Mouse (Mus musculus): ENCODE measurements around the gene Cdc37. TPM values are rescaled to one million over a fixed set of nuclear protein-coding genes. Genes with fewer than 3 reads are reported as not detected.

The Cdc37 gene
- polyA plus RNA-seq, 1 experiment from 2014 or later, result 256 TPM

DNA sequence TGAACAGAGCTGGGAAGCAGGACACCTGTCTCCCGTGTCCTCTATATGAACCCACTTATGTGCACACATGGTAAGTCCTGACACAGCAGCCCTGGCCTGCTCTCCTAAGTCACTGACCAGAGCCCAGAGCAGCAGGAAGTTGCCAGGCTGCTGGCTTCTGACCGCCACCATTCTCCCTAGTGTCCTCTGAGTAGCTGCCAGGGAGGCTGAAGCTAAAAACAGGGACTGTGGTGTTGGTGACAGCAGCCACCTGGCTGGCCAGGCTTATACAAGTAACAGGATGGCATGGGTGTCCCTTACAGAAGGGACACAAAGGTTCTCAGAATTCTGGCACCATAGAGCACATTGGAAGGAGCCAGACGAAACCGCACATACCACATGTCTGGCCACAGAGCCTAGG lies 4.4 kb downstream of the Cdc37 start:
- no peaks in the 10 kb centered on the region for H3K9me3 ChIP-seq (replicated peaks; ENCODE audit: low read length)
- ATAC-seq (replicated peaks; ENCODE audit: low FRiP score, low read depth) (no peak), DNase-seq (ENCODE audit: low spot score) (no peak)
- H3K27me3 ChIP-seq (ENCODE audit: insufficient read depth, low read length), result no peaks in the 10 kb centered on the region
- TF ChIP-seq CTCF (IDR thresholded peaks at IDR 0.05; ENCODE audit: low read depth), result no peak
- peaks cover 16% of the 10 kb centered on the region; the same call in 1 of the 2 replicates for H3K4me1 ChIP-seq (replicated peaks; ENCODE audit: insufficient read depth, low read length)
- H3K4me3 ChIP-seq (replicated peaks; ENCODE audit: low read depth, low read length), result no peak overlapping the region
- 88% methylated on average over 4 of the region's 4 CpGs for WGBS
- no peak overlapping the region for H3K4me2 ChIP-seq (ENCODE audit: low read length)
- H3K36me3 ChIP-seq (ENCODE audit: insufficient read depth, low read length), result peaks cover 44% of the 10 kb centered on the region
- no peak overlapping the region for H3K9ac ChIP-seq (ENCODE audit: low read depth, low read length)
- H3K27ac ChIP-seq, result no peak overlapping the region

DNA sequence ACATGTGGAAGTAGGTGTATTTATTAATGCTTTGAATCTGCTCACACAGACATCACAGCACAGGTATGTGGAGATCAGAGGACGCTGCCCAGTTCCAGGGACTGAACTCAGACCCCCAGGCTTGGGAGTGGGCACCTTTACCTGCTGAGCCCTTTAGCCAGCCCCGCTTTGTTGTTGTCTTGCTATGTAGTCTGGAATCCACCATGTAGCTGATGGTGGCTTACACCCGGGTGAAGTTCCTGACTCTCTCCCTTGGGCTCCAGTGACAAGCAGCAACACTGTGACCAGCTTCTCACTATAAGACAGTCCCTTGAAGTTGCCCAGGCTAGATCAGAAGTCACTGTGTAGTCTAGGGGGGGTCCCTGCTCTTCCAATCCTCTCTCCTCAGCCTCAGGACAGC lies 5.4 kb downstream of the Cdc37 start:
- WGBS, result 97% methylated on average over 3 of the region's 3 CpGs
- Histone ChIP-seq H3K36me3 (ENCODE audit: insufficient read depth, low read length) (peaks cover 55% of the 10 kb centered on the region), H3K9ac (ENCODE audit: low read depth, low read length) (no peak overlapping the region)

DNA sequence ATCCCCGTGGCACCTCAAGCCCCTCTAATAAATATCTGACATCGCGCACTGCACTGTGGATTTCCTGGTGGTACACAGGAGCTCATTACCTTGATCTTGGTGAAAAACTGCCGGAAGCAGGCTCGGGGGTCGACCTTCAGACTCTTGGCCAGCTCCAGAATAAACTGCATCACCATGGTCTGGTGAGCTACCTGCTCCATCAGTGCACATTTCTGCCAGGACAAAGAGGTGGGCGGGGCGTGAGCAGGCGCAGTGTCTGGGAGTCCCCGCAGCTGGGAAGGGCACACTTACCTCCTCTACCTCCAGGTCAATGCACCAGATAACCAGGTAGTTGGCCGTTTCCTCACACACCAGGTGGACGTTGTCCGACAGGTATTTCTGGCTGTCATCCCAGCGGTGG lies 7.9 kb downstream of the Cdc37 start:
- H3K9ac ChIP-seq (ENCODE audit: low read depth, low read length), result no peak overlapping the region
- H3K36me3 ChIP-seq (ENCODE audit: insufficient read depth, low read length), result peaks cover 59% of the 10 kb centered on the region
- H3K27ac ChIP-seq, result no peak overlapping the region
- H3K27me3 ChIP-seq (ENCODE audit: insufficient read depth, low read length), result no peaks in the 10 kb centered on the region
- H3K9me3 ChIP-seq (replicated peaks; ENCODE audit: low read length), result no peaks in the 10 kb centered on the region
- 89% methylated on average over 14 of the region's 14 CpGs for WGBS
- ATAC-seq (replicated peaks; ENCODE audit: low FRiP score, low read depth) (no peak), DNase-seq (ENCODE audit: low spot score) (no peak)
- no peak for TF ChIP-seq CTCF (IDR thresholded peaks at IDR 0.05; ENCODE audit: low read depth)
- no peak overlapping the region for H3K4me3 ChIP-seq (replicated peaks; ENCODE audit: low read depth, low read length)
- H3K4me1 ChIP-seq (replicated peaks; ENCODE audit: insufficient read depth, low read length), result peaks cover 6% of the 10 kb centered on the region; the same call in 1 of the 2 replicates
- H3K4me2 ChIP-seq (ENCODE audit: low read length), result no peak overlapping the region

More for the DNA sequence above, 5.4 kb downstream of the Cdc37 start:
- Histone ChIP-seq H3K27ac (no peak overlapping the region), H3K4me2 (ENCODE audit: low read length) (no peak overlapping the region), H3K4me3 (replicated peaks; ENCODE audit: low read depth, low read length) (no peak overlapping the region), H3K9me3 (replicated peaks; ENCODE audit: low read length) (no peaks in the 10 kb centered on the region), H3K4me1 (replicated peaks; ENCODE audit: insufficient read depth, low read length) (peaks cover 16% of the 10 kb centered on the region; the same call in 1 of the 2 replicates), H3K27me3 (ENCODE audit: insufficient read depth, low read length) (no peaks in the 10 kb centered on the region)
- TF ChIP-seq CTCF (IDR thresholded peaks at IDR 0.05; ENCODE audit: low read depth), result no peak
- DNase-seq (ENCODE audit: low spot score), result no peak
- ATAC-seq (replicated peaks; ENCODE audit: low FRiP score, low read depth), result no peak

DNA sequence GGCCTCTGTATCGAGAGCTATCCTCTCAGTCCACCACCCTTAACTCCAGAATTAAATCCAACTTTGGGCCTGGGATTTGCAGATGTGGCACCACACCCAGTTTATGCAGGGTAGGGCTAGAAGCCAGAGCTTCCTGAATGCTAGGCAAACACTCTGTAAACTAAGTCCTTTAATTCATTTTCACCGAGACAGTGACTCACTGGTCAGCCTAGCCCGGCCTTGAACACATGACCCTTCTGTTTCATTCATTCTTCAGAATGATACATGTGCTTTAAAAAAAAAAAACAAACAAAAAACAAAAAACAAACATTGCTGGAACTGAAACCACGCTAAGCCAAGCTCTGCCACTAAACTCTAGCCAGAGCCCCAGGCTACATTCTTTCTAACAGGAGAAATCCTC lies 11.4 kb downstream of the Cdc37 start:
- 72% methylated on average over 4 of the region's 4 CpGs for WGBS
- no peaks in the 10 kb centered on the region for H3K27me3 ChIP-seq (ENCODE audit: insufficient read depth, low read length)
- H3K9ac ChIP-seq (ENCODE audit: low read depth, low read length), result no peak overlapping the region
- no peak overlapping the region for H3K27ac ChIP-seq
- DNase-seq (ENCODE audit: low spot score) (no peak), ATAC-seq (replicated peaks; ENCODE audit: low FRiP score, low read depth) (no peak)
- peaks cover 44% of the 10 kb centered on the region for H3K36me3 ChIP-seq (ENCODE audit: insufficient read depth, low read length)
- no peak overlapping the region for H3K4me3 ChIP-seq (replicated peaks; ENCODE audit: low read depth, low read length)
- no peak for TF ChIP-seq CTCF (IDR thresholded peaks at IDR 0.05; ENCODE audit: low read depth)
- no peaks in the 10 kb centered on the region for H3K9me3 ChIP-seq (replicated peaks; ENCODE audit: low read length)
- H3K4me2 ChIP-seq (ENCODE audit: low read length), result no peak overlapping the region
- no peaks in the 10 kb centered on the region for H3K4me1 ChIP-seq (replicated peaks; ENCODE audit: insufficient read depth, low read length)

DNA sequence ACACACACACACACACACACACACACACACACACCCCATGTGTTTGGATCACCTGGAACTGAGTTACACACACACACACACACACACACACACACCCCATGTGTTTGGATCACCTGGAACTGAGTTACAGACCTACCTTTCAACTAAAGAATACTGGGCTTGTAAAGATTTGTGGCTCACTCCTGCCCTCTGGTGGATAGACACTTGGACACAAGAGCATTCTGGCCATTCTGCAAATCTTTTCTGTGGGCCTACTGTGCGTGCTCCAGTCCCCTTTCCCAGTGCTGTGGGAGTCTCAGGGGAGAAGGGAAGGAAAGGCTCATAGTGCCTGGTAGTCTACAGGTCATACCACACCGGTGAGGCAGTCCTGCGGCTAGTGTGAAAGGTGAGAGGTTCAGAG lies 12.6 kb downstream of the Cdc37 start:
- peak; percentile 83 for TF ChIP-seq CTCF (IDR thresholded peaks at IDR 0.05; ENCODE audit: low read depth)
- Histone ChIP-seq H3K27ac (no peak overlapping the region), H3K9ac (ENCODE audit: low read depth, low read length) (no peak overlapping the region), H3K4me1 (replicated peaks; ENCODE audit: insufficient read depth, low read length) (no peaks in the 10 kb centered on the region), H3K9me3 (replicated peaks; ENCODE audit: low read length) (no peaks in the 10 kb centered on the region), H3K27me3 (ENCODE audit: insufficient read depth, low read length) (no peaks in the 10 kb centered on the region), H3K4me3 (replicated peaks; ENCODE audit: low read depth, low read length) (no peak overlapping the region), H3K36me3 (ENCODE audit: insufficient read depth, low read length) (peaks cover 34% of the 10 kb centered on the region), H3K4me2 (ENCODE audit: low read length) (no peak overlapping the region)
- ATAC-seq (replicated peaks; ENCODE audit: low FRiP score, low read depth) (no peak), DNase-seq (ENCODE audit: low spot score) (peak; percentile 69)
- WGBS, result 49% methylated on average over 3 of the region's 3 CpGs

DNA sequence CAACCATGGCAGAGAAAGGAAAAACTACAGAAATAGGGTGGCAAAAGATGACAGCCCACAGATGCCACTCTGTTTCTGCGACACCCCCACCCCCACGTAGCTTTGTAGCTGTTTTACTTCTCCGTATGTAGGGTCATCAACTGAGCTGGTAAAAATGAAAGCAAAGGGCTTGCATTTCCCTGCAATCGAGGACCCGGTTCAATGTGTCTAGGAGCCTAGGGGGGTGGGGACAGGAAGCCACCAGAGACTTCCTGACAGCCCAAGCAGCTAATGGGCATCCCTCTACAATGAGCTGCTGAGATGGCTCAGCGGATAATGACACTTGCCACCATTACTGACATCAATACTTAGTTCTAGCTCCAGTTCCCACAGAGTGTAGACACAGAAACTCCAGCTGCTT lies 13.4 kb downstream of the Cdc37 start:
- TF ChIP-seq CTCF (IDR thresholded peaks at IDR 0.05; ENCODE audit: low read depth), result no peak
- Histone ChIP-seq H3K9me3 (replicated peaks; ENCODE audit: low read length) (no peaks in the 10 kb centered on the region), H3K4me1 (replicated peaks; ENCODE audit: insufficient read depth, low read length) (no peaks in the 10 kb centered on the region), H3K36me3 (ENCODE audit: insufficient read depth, low read length) (peaks cover 27% of the 10 kb centered on the region), H3K9ac (ENCODE audit: low read depth, low read length) (no peak overlapping the region), H3K4me2 (ENCODE audit: low read length) (no peak overlapping the region), H3K27ac (no peak overlapping the region), H3K4me3 (replicated peaks; ENCODE audit: low read depth, low read length) (no peak overlapping the region), H3K27me3 (ENCODE audit: insufficient read depth, low read length) (no peaks in the 10 kb centered on the region)
- DNase-seq (ENCODE audit: low spot score) (no peak), ATAC-seq (replicated peaks; ENCODE audit: low FRiP score, low read depth) (no peak)
- 76% methylated on average over 6 of the region's 6 CpGs for WGBS

DNA sequence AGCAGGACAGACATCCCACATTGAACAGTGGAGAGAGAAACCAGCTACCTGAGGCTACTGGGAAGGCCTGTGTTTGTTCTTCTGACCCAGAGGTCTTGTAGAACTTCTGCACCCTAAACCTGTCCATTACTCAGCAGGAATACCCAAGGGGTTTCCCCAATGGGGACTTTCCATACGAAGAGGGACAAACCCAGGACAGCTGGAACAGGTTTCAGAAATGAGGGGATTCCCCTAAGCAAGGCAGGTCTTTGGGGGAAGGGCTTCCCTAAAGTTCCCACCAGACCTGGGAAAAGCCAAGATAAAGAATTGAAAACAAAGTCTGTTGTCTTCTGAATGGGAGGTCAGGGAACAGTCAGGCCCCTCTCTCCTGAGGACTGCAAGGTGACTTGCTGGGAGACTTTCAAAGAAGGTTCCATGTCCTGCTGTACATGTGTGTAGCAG lies 13.8 kb downstream of the Cdc37 start:
- no peak overlapping the region for H3K4me2 ChIP-seq (ENCODE audit: low read length)
- no peak overlapping the region for H3K27ac ChIP-seq
- ATAC-seq (replicated peaks; ENCODE audit: low FRiP score, low read depth), result no peak
- 59% methylated on average over 1 of the region's 1 CpGs for WGBS
- H3K4me1 ChIP-seq (replicated peaks; ENCODE audit: insufficient read depth, low read length), result no peaks in the 10 kb centered on the region
- no peaks in the 10 kb centered on the region for H3K27me3 ChIP-seq (ENCODE audit: insufficient read depth, low read length)
- no peak for DNase-seq (ENCODE audit: low spot score)
- H3K36me3 ChIP-seq (ENCODE audit: insufficient read depth, low read length), result peaks cover 23% of the 10 kb centered on the region
- no peak overlapping the region for H3K9ac ChIP-seq (ENCODE audit: low read depth, low read length)
- no peak overlapping the region for H3K4me3 ChIP-seq (replicated peaks; ENCODE audit: low read depth, low read length)
- no peaks in the 10 kb centered on the region for H3K9me3 ChIP-seq (replicated peaks; ENCODE audit: low read length)
- TF ChIP-seq CTCF (IDR thresholded peaks at IDR 0.05; ENCODE audit: low read depth), result no peak

All from kidney, postnatal 0 days (tissue).